Mouse (Mus musculus) intestine, embryonic 16.5 days (tissue): ENCODE measurements around the gene Socs3. TPM values are rescaled to one million over a fixed set of nuclear protein-coding genes. Genes with fewer than 3 reads are reported as not detected.

ENCODE experiments used
- ATAC-seq: fragments of 200-750 bp; cut with Nextera tagmentation; 2 replicates; pipeline ENCODE4 v1.8.0; 2017; ENCODE audit warnings: moderate TSS enrichment, moderate library complexity
- H3K27ac ChIP-seq: fragments of 300-500 bp; sonication (generic); 2 replicates; pipeline ENCODE4 v1.5.1; 2014; ENCODE audit warnings: mild to moderate bottlenecking, low read length
- H3K27me3 ChIP-seq: fragments of 300-500 bp; sonication (generic); replicated peaks from 2 replicates; pipeline ENCODE4 v1.6.1; 2014; ENCODE audit warnings: low read length, control low read depth, mixed read lengths; ENCODE audit not compliant: control insufficient read depth, insufficient read depth
- H3K36me3 ChIP-seq: fragments of 300-500 bp; sonication (generic); 2 replicates; pipeline ENCODE4 v1.6.1; 2014; ENCODE audit warnings: low read length, control low read depth; ENCODE audit not compliant: control insufficient read depth, insufficient read depth
- H3K4me1 ChIP-seq: fragments of 300-500 bp; sonication (generic); 2 replicates; pipeline ENCODE4 v1.6.1; 2014; ENCODE audit warnings: low read length, control low read depth, mixed read lengths; ENCODE audit not compliant: control insufficient read depth, insufficient read depth
- H3K4me2 ChIP-seq: fragments of 300-500 bp; sonication (generic); 2 replicates; pipeline ENCODE4 v1.6.1; 2014; ENCODE audit warnings: low read depth, low read length, control low read depth
- H3K4me3 ChIP-seq: fragments of 300-500 bp; sonication (generic); 2 replicates; pipeline ENCODE4 v1.5.1; 2014; ENCODE audit warnings: mild to moderate bottlenecking, low read length
- H3K9ac ChIP-seq: fragments of 300-500 bp; sonication (generic); 2 replicates; pipeline ENCODE4 v1.6.1; 2014; ENCODE audit warnings: low read depth, low read length
- H3K9me3 ChIP-seq: fragments of 300-500 bp; sonication (generic); 2 replicates; pipeline ENCODE4 v1.6.1; 2016; ENCODE audit warnings: low read length, control low read depth; ENCODE audit not compliant: control insufficient read depth
- WGBS: fragments of 180-500 bp; shearing (Covaris S2); extraction: QIAGEN DNeasy Blood & Tissue Kit; methylation state at CpG from one replicate; pipeline ENCODE4 v1.1.7; 2014; 5-methylcytosine and 5-hydroxymethylcytosine counted together
- polyA plus RNA-seq: library from polyadenylated mRNA; unstranded; fragments of >200 nt; fragmentation: Nextera tagmentation; extraction: Ambion mirVana; gene quantifications from 2 replicates; pipeline ENCODE4 v1.2.1, GENCODE M21; 2015

The Socs3 gene
- polyA plus RNA-seq, 1 experiment from 2014 or later = 18.9 TPM

GRCm38 (mm10) chr11:117951391-117951790, 18.5 kb downstream of the Socs3 start:
- H3K36me3 ChIP-seq = no peaks in the 10 kb centered on the region
- no peak overlapping the region for H3K9ac ChIP-seq
- H3K9me3 ChIP-seq = no peaks in the 10 kb centered on the region
- 80% methylated on average over 6 of the region's 6 CpGs for WGBS
- no peak for ATAC-seq
- H3K27ac ChIP-seq = no peak overlapping the region
- H3K4me3 ChIP-seq = no peak overlapping the region
- no peaks in the 10 kb centered on the region for H3K27me3 ChIP-seq
- H3K4me2 ChIP-seq = no peak overlapping the region
- H3K4me1 ChIP-seq = peaks cover 34% of the 10 kb centered on the region

- peak overlapping the region; percentile 75 for H3K9ac ChIP-seq
- peaks cover 29% of the 10 kb centered on the region for H3K4me1 ChIP-seq
- peak overlapping the region; percentile 81 for H3K27ac ChIP-seq
- no peaks in the 10 kb centered on the region for H3K36me3 ChIP-seq
- no peaks in the 10 kb centered on the region for H3K9me3 ChIP-seq
- H3K27me3 ChIP-seq = no peaks in the 10 kb centered on the region
- peak overlapping the region; percentile 48 for H3K4me3 ChIP-seq
- peak overlapping the region; percentile 88 for H3K4me2 ChIP-seq
- ATAC-seq = peak; percentile 73
- 4% methylated on average over 49 of the region's 49 CpGs for WGBS
These were observed 20.3 kb downstream of the Socs3 start for GRCm38 (mm10) chr11:117949392-117950091.

DNA sequence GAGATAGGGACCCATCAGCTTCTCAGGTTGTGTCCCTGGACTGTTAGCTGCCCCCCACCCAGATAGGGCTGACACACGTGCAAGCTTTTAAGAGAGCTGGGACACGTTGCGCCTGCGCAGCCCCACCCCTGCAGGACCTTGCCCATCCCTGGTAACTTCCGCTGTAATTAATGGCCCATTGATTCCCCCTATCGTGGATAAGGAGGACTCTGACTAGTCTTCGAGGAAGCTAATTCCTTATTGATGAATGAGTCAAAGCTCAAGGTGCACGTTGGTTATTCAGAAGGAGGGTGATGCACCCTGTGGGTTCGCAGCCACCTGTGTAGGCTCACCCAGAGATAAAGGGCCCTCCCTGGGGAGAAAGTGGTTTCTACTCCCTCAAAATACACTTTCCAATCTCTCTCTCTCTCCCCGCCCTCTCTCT, 22.8 kb downstream of the Socs3 start:
- peak overlapping the region; percentile 37; the same call in 1 of the 2 replicates for H3K4me2 ChIP-seq
- 52% methylated on average over 10 of the region's 10 CpGs for WGBS
- peak; percentile 85 for ATAC-seq

DNA sequence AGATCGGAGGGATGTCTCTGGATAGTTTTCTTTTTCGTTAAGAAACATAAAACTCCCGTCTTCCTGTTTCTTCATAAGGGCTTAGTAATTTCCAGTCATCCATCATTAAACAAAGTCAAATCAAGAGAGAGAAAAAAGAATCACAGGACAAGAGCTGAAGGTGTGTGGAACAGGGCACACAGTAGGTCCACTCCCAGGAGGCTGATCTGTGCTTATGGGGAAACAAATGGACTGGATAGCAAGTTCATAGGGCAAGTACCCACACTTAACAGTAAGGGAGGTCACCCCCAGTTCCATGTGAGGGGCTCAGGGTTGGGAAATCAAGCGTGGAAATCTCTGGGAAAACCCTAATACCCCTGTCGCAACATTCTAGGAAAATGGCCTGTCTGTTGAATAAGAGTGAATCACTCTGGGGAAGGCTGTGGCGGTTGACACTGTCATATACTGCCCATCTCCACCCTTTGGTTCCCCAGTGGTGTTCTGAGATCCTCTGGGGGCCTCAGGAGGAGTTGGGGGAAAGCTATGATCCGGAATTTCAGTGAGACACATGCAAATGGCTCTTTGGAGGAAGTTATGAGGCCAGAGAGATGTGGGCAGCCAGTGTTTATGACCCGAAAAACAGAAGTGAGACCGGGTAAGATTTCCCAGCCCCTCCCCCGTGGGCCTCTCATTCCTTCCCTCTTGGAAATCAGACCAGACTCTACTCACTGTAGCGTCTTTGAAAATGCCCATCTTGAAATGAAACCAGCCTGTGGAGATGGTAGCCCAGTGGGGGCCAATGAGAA, 23.5 kb downstream of the Socs3 start:
- Histone ChIP-seq H3K9me3 (no peaks in the 10 kb centered on the region), H3K27ac (peak overlapping the region; percentile 73), H3K4me1 (peaks cover 26% of the 10 kb centered on the region), H3K9ac (no peak overlapping the region), H3K27me3 (no peaks in the 10 kb centered on the region), H3K36me3 (no peaks in the 10 kb centered on the region), H3K4me2 (peak overlapping the region; percentile 37; the same call in 1 of the 2 replicates), H3K4me3 (no peak overlapping the region)
- ATAC-seq = peak; percentile 39
- WGBS = 63% methylated on average over 11 of the region's 11 CpGs

More for the DNA sequence above, 22.8 kb downstream of the Socs3 start:
- Histone ChIP-seq H3K27me3 (no peaks in the 10 kb centered on the region), H3K4me3 (no peak overlapping the region), H3K36me3 (no peaks in the 10 kb centered on the region), H3K9ac (no peak overlapping the region), H3K27ac (peak overlapping the region; percentile 73), H3K9me3 (no peaks in the 10 kb centered on the region), H3K4me1 (peaks cover 22% of the 10 kb centered on the region)

GRCm38 (mm10) chr11:117941848-117942247, 28.0 kb downstream of the Socs3 start:
- 52% methylated on average over 4 of the region's 4 CpGs for WGBS
- no peaks in the 10 kb centered on the region for H3K9me3 ChIP-seq
- H3K27me3 ChIP-seq = no peaks in the 10 kb centered on the region
- no peak overlapping the region for H3K4me3 ChIP-seq
- no peak overlapping the region for H3K4me2 ChIP-seq
- no peaks in the 10 kb centered on the region for H3K36me3 ChIP-seq
- H3K4me1 ChIP-seq = peaks cover 30% of the 10 kb centered on the region
- H3K9ac ChIP-seq = no peak overlapping the region
- H3K27ac ChIP-seq = no peak overlapping the region
- ATAC-seq = no peak

DNA sequence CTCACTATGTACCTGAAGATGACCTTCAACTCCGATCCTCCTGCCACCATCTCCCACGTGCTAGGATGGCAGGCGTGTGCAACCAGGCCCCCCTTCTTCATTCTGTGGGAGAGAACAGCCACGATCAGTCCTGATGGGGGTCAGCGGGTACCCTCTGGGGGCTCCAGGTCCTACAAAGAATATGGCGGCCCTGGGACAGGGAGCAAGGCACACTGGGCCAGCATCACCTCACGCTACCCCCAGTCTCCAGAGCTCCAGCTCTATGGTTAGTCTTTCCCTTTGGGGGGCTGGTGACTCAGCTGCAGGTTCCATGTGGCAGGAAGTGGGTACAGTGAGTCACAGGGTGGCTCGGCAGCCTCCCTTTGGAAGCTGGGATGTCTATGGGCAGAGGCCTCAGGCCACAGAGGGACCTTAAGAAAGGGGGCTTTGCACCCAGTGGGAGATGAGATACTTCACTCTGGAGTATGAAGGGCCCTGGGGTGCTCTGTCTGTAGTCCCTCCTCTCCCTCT, 28.5 kb downstream of the Socs3 start:
- no peak overlapping the region for H3K27ac ChIP-seq
- H3K9ac ChIP-seq = no peak overlapping the region

GRCm38 (mm10) chr11:117940881-117941280, 29.0 kb downstream of the Socs3 start:
- Histone ChIP-seq H3K4me2 (no peak overlapping the region), H3K36me3 (no peaks in the 10 kb centered on the region), H3K9me3 (no peaks in the 10 kb centered on the region), H3K9ac (no peak overlapping the region), H3K4me1 (peaks cover 35% of the 10 kb centered on the region), H3K27ac (peak overlapping the region; percentile 80; the same call in 1 of the 2 replicates), H3K27me3 (no peaks in the 10 kb centered on the region), H3K4me3 (no peak overlapping the region)
- WGBS = 85% methylated on average over 6 of the region's 6 CpGs
- no peak for ATAC-seq

More for the DNA sequence above, 28.5 kb downstream of the Socs3 start:
- no peaks in the 10 kb centered on the region for H3K9me3 ChIP-seq
- peaks cover 30% of the 10 kb centered on the region for H3K4me1 ChIP-seq
- H3K4me2 ChIP-seq = no peak overlapping the region
- no peaks in the 10 kb centered on the region for H3K36me3 ChIP-seq
- H3K27me3 ChIP-seq = no peaks in the 10 kb centered on the region
- WGBS = 84% methylated on average over 8 of the region's 8 CpGs
- ATAC-seq = no peak
- no peak overlapping the region for H3K4me3 ChIP-seq

DNA sequence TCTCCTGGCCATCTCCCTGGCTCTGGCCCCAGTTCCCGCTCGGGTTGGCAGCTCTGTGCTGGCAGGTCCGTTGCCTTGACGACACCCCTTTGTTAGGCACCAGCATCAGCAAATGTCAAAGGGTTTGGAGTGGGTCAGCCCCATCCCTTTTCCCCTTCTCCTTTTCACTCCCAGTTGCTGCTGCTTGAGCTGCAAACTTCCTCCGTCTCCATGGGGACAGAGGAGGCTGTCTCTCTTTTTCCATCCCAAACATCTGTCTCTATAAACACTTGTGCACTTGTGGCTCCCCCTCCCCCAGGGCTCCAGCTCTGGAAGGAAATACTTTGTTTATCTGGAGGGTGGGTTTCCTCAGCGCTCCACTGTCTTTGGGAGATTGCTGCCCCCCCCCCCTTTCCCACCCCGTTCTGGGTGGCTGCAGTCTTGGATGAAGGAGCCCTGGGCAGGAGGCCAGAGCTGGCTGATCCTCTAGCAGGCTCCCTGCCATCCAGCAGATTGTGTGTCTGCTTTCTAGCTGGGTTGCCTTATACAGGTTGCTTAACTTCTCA, 30.0 kb downstream of the Socs3 start:
- H3K27ac ChIP-seq = peak overlapping the region; percentile 80
- no peak overlapping the region for H3K4me2 ChIP-seq
- 8% methylated on average over 7 of the region's 7 CpGs for WGBS
- no peak overlapping the region for H3K9ac ChIP-seq
- H3K4me1 ChIP-seq = peaks cover 42% of the 10 kb centered on the region
- H3K4me3 ChIP-seq = no peak overlapping the region
- H3K27me3 ChIP-seq = no peaks in the 10 kb centered on the region
- ATAC-seq = peak; percentile 65
- no peaks in the 10 kb centered on the region for H3K9me3 ChIP-seq
- no peaks in the 10 kb centered on the region for H3K36me3 ChIP-seq
